Mouse (Mus musculus) WW6 (cell line): ENCODE measurements around the gene Amd1.

ENCODE experiments used
- DNase-seq: peaks from one replicate; pipeline ENCODE4 v3.0.0-alpha.2; 2013; ENCODE audit warnings: low read depth, low spot score

Gene Amd1

DNA sequence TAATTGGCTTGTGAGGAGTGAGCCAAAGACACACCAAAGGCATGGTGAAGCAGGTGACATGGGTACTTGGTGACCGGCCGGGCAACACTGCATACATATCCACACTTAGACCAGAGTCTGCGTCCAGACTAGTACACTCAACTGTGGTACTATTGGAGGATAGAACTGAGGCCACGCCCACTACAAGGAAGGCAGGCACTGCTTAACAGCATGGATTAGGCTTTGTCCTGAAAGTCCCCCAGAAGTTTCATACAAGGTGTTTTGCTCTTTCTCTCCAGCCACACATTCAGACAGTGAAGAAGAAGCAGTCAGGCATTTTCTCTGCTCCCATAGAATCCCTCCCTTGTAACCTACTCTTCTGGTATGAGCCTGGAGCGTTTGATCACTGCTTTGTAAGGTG is 45.3 kb downstream of the Amd1 start:
- no peak for DNase-seq

DNA sequence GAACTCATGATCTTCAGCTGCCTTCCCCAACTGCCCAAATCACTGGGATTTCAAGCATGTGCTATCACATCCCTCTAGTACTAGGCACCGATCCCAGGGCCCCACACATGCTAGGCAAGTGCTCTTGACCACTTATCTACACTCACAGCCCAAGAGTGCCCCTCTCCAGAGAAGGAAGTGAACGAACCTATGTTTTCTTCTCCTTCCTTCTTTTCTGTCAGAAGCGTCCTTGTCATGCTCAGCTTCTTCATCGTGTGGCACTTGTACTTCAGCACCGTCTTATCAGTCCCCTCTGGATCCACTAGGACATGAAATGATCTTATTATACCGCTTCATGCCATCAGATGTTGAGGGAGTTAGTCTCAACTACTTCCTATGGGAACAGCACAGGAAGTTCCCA is 51.0 kb downstream of the Amd1 start:
- no peak for DNase-seq

DNA sequence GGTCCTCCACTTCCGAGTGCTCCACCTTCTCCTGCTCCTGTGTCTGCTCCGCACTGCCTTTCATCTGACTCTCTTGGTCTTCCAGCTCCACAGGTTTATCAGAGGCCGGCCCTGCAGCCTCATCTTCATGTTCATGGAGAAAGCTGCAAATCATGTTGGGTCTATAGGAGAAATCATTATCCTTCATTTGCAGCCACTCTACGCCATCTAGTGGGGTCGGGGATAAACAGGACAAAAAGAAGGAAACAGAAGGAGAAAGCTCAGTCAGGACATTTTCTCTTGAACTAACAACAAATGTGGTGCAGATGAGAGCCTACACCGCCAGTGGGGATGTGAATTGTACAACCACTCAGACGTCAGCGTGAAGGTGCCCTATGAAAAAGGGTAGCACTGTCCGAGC is 52.4 kb downstream of the Amd1 start:
- DNase-seq, result no peak

DNA sequence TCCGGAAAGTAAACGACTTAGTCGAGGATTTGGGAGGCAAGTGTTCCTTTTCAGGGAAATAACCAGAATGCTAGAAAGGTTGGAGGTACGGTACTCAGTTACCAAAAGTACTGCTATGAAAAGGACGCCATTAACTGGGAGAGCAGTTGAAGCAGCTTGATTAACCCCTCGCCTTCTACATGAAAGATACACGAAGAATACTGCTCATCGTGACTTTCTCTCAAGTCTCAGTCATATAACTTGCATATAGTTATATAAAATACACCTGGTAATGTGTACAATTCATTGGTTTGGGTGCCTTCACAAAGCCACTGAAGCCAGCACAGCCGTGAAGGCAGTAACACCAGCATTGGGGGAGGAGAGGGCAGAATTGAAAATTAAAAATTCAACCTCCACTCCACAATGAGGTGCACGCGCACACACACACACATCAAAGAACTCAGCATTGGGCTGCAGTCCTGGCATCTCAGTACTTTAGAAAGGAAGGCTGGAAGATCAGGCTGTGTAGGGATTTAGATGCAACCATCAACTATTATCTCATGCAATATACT is 54.7 kb downstream of the Amd1 start:
- no peak for DNase-seq

DNA sequence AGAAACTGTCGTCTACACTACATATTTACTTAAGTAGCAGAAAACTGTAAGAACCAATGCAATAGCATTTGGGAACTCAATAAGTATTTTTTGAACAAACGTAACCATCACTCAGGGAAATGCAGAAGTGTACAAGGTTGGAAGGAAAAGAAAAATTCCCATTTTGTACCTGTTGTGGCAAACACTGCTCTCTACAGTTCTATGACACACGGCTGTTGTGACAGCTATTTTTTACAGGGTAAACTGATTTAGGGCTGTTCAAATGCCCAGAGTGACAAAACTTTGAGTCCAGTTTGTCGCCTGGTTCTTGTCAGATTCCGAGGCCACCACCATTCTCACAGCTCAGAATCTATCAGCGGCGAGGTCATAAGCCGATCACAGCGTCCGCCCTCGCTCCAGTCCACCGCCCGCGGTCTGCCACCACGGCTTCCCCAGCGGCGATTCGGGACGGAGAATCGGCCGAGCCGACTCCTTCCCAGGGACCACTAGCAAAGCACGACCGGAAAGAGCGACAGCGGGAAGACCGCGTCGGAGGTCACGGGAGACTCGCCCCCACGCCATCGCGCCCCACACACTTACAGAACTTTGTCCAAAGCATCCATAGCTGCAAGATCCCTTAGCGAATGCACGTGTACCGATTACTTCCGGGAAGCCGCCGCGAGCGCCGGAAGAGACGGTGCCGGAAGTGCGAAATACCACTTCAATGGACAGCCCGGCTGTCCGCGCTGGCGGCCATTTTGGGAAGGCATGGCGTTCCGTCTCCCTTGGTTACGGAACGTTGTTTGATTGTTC is 55.4 kb downstream of the Amd1 start, which contains the start of gene Rpf2:
Gene Rpf2 (minus strand): TSS at position 663 of the 792 bp plus-strand sequence.
- DNase-seq, result peak; percentile 63

DNA sequence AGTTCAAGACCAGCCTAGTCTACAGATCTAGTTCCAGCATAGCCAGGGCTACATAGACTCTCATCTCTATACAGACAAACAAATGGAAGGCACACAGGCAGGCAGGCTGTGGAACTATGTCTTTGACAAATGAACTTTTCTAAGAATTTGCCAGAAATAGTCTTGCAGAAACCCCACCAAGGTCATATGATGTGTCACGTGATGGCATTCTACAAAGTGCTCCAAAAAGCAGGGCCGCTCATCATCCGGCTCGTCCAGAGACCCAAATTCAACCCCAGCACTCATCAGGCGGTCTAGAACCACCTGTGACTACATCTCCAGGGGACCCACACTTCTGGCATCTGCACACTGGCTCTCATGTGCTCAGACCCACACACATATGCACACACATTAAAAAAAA is 64.2 kb downstream of the Amd1 start:
- DNase-seq, result no peak
